Comparison of ENCODE assay signal across 12 mouse cellular contexts in genomic region chr2:167856920-167857475, GRCm38 (mm10).
DNase-seq lines count a peak whose midpoint lies in the region; ATAC-seq and TF ChIP-seq lines count a peak whose summit lies in the region.
"Had no signal": no experiment of that assay in that cellular context is flagged by ENCODE, and none has a peak within 500 bp of the region (broad histone marks: within the 10 kb centered on the region; RNA-seq: fewer than 3 reads in every experiment).

No protein-coding gene starts in this region.

- DNase-seq in adrenal gland, postnatal 10 days: peak; percentile 43
- DNase-seq in adrenal gland, postnatal 14 days: no peak
- peak; percentile 86 for DNase-seq in liver, adult 2 months (ENCODE audit: extremely low read depth, low read depth, low spot score)
- no peak for DNase-seq in liver, embryonic 11.5 days (ENCODE audit: low spot score)
- DNase-seq in kidney, adult 8-10 months: peak; percentile 83 to 87
- peak; percentile 73 for DNase-seq in lung, postnatal 25 days (ENCODE audit: low spot score)
- DNase-seq in thymus, adult 18-20 months: no peak
- no peak for DNase-seq in thymus, postnatal 25 days
- DNase-seq: cerebellum, adult 9-10 months had no signal

- H3K9ac ChIP-seq in liver, adult 2 months (ENCODE audit: low read depth, low read length): peak overlapping the region; percentile 53
- H3K9ac ChIP-seq in liver, embryonic 11.5 days (ENCODE audit: low read depth, low read length): no peak overlapping the region
- H3K9ac ChIP-seq: embryonic facial prominence, embryonic 12.5 days had no signal

- no peak overlapping the region for H3K4me2 ChIP-seq in liver, embryonic 11.5 days
- H3K4me2 ChIP-seq: embryonic facial prominence, embryonic 12.5 days had no signal

- H3K4me3 ChIP-seq in liver, adult 2 months (ENCODE audit: insufficient read depth, low read depth, low read length): no peak overlapping the region
- H3K4me3 ChIP-seq in liver, embryonic 11.5 days (ENCODE audit: low read depth, low read length): no peak overlapping the region
- H3K4me3 ChIP-seq: embryonic facial prominence, embryonic 12.5 days had no signal

- no peak for TF ChIP-seq CTCF in liver, adult 2 months (IDR thresholded peaks at IDR 0.05; ENCODE audit: low read depth, low read length)

- no peaks in the 10 kb centered on the region for H3K27me3 ChIP-seq in liver, adult 2 months (ENCODE audit: control insufficient read depth, insufficient read depth, low read length)
- peaks cover 5% of the 10 kb centered on the region for H3K27me3 ChIP-seq in liver, embryonic 11.5 days (replicated peaks; ENCODE audit: control insufficient read depth, insufficient read depth, low read length)

- 31% methylated on average over 10 of the region's 10 CpGs for WGBS in liver, adult 2 months
- 73% methylated on average over 10 of the region's 10 CpGs for WGBS in liver, embryonic 11.5 days

- no peaks in the 10 kb centered on the region for H3K79me2 ChIP-seq in liver, adult 2 months (ENCODE audit: control insufficient read depth, insufficient read depth, low read length)

- no peaks in the 10 kb centered on the region for H3K9me3 ChIP-seq in liver, embryonic 11.5 days (ENCODE audit: control insufficient read depth, low read length)
- H3K9me3 ChIP-seq: embryonic facial prominence, embryonic 12.5 days had no signal

- H3K4me1 ChIP-seq in liver, adult 2 months (ENCODE audit: control insufficient read depth, insufficient read depth, low read length): peaks cover 49% of the 10 kb centered on the region
- H3K4me1 ChIP-seq in liver, embryonic 11.5 days (replicated peaks; ENCODE audit: control insufficient read depth, insufficient read depth, low read length): peaks cover 11% of the 10 kb centered on the region

- peak overlapping the region; percentile 90 for H3K27ac ChIP-seq in liver, adult 2 months (replicated peaks; ENCODE audit: insufficient read depth, low read depth, low read length)
- no peak overlapping the region for H3K27ac ChIP-seq in liver, embryonic 11.5 days (ENCODE audit: low read depth, low read length)
- H3K27ac ChIP-seq: embryonic facial prominence, embryonic 12.5 days; macrophage had no signal

- no peaks in the 10 kb centered on the region for H3K36me3 ChIP-seq in liver, adult 2 months (ENCODE audit: control insufficient read depth, insufficient read depth, low read length)
- no peaks in the 10 kb centered on the region for H3K36me3 ChIP-seq in liver, embryonic 11.5 days (ENCODE audit: control insufficient read depth, insufficient read depth, low read length)
- H3K36me3 ChIP-seq: embryonic facial prominence, embryonic 12.5 days had no signal

- TF ChIP-seq POLR2A in liver, adult 2 months (IDR thresholded peaks at IDR 0.05; ENCODE audit: extremely low read depth, insufficient read depth, low read length): no peak

- no peak for ATAC-seq in liver, embryonic 11.5 days (replicated peaks; ENCODE audit: low FRiP score)
- ATAC-seq: forebrain, embryonic 16.5 days had no signal

Comparison
In these comparisons a context has a peak if more than half of its experiments do, and no peak if none do; other contexts are left out.
1. DNase-seq: peak in adrenal gland, postnatal 10 days (single experiment), liver, adult 2 months (single experiment), kidney, adult 8-10 months (2 of 2) and lung, postnatal 25 days (single experiment); none in adrenal gland, postnatal 14 days (single experiment), liver, embryonic 11.5 days (single experiment), thymus, adult 18-20 months (0 of 2) and thymus, postnatal 25 days (single experiment).